Mouse (Mus musculus) liver, embryonic 14.5 days (tissue): ENCODE measurements around the gene Ralgds. TPM values are rescaled to one million over a fixed set of nuclear protein-coding genes. Genes with fewer than 3 reads are reported as not detected.

Experiments
- ATAC-seq: fragments of 200-750 bp; cut with Nextera tagmentation; 2 replicates; pipeline ENCODE4 v1.8.0; 2017; ENCODE audit warnings: moderate number of reproducible peaks, mild to moderate bottlenecking, moderate library complexity; ENCODE audit not compliant: insufficient read depth
- DNase-seq, 3 experiments: peaks; one replicate each; pipeline ENCODE4 v3.0.0-alpha.2; 2012 to 2013; ENCODE audit warnings: low read depth in 3 of 3, low spot score in 3 of 3
- H3K27ac ChIP-seq: fragments of 300-500 bp; sonication (generic); 2 replicates; pipeline ENCODE4 v1.5.1; 2014; ENCODE audit warnings: moderate library complexity, mild to moderate bottlenecking, control low read depth, inconsistent platforms
- H3K27me3 ChIP-seq: fragments of 300-500 bp; sonication (generic); 2 replicates; pipeline ENCODE4 v1.6.1; 2014; ENCODE audit warnings: mild to moderate bottlenecking, low read length, moderate library complexity; ENCODE audit not compliant: control insufficient read depth, insufficient read depth
- H3K36me3 ChIP-seq: fragments of 300-500 bp; sonication (generic); replicated peaks from 2 replicates; pipeline ENCODE4 v1.6.1; 2014; ENCODE audit warnings: low read depth; ENCODE audit not compliant: control insufficient read depth, insufficient read depth
- H3K4me1 ChIP-seq, 2 experiments: fragments of 200-500 bp in 1 of 2; fragments of 300-500 bp in 1 of 2; sonication (generic) in 1 of 2; replicated peaks; 2 replicates each; pipeline ENCODE4 v1.6.1; 2012 to 2014; ENCODE audit warnings: antibody characterized with exemption in 1 of 2, inconsistent platforms in 1 of 2, low read length in 1 of 2; ENCODE audit not compliant: control insufficient read depth in 2 of 2, insufficient read depth in 2 of 2
- H3K4me2 ChIP-seq: fragments of 300-500 bp; sonication (generic); 2 replicates; pipeline ENCODE4 v1.6.1; 2014; ENCODE audit warnings: low read depth, mild to moderate bottlenecking, control low read depth, moderate library complexity
- H3K4me3 ChIP-seq, 2 experiments: fragments of 200-500 bp in 1 of 2; fragments of 300-500 bp in 1 of 2; sonication (generic) in 1 of 2; 2 replicates each; pipeline ENCODE4 v1.5.1; 2012 to 2014; ENCODE audit warnings: low read depth in 2 of 2, low read length in 2 of 2, mild to moderate bottlenecking in 2 of 2, control low read depth in 1 of 2, inconsistent platforms in 1 of 2, moderate library complexity in 1 of 2; ENCODE audit not compliant: insufficient read depth in 1 of 2
- H3K9ac ChIP-seq: fragments of 300-500 bp; sonication (generic); replicated peaks from 2 replicates; pipeline ENCODE4 v1.6.1; 2014; ENCODE audit warnings: mild to moderate bottlenecking, control low read depth, moderate library complexity
- H3K9me3 ChIP-seq: fragments of 300-500 bp; sonication (generic); 2 replicates; pipeline ENCODE4 v1.6.1; 2016; ENCODE audit warnings: low read length, mixed read lengths; ENCODE audit not compliant: control insufficient read depth
- CTCF ChIP-seq: IDR thresholded peaks from 2 replicates; pipeline ENCODE4 v1.5.1; 2016; ENCODE audit warnings: antibody characterized with exemption, low read depth, control low read depth
- EP300 ChIP-seq: IDR thresholded peaks from 2 replicates; pipeline ENCODE4 v1.6.1; 2016; ENCODE audit warnings: antibody characterized with exemption, low read depth
- WGBS: fragments of 180-500 bp; shearing (Covaris S2); extraction: QIAGEN DNeasy Blood & Tissue Kit; methylation state at CpG from one replicate; pipeline ENCODE4 v1.1.7; 2014; ENCODE audit not compliant: insufficient replicate concordance; 5-methylcytosine and 5-hydroxymethylcytosine counted together
- polyA plus RNA-seq, 2 experiments: library from polyadenylated mRNA; depleted of rRNA in 1 of 2; stranded (reverse) in 1 of 2; unstranded in 1 of 2; fragments of >200 nt; fragmentation: Nextera tagmentation in 1 of 2; extraction: Ambion mirVana in 1 of 2; gene quantifications; 2 replicates each; pipeline versions ENCODE4 v1.2.1 to v1.2.3; 2012 to 2014

Ralgds gene
- polyA plus RNA-seq, 2 experiments: 1.5 to 2.1 TPM

DNA sequence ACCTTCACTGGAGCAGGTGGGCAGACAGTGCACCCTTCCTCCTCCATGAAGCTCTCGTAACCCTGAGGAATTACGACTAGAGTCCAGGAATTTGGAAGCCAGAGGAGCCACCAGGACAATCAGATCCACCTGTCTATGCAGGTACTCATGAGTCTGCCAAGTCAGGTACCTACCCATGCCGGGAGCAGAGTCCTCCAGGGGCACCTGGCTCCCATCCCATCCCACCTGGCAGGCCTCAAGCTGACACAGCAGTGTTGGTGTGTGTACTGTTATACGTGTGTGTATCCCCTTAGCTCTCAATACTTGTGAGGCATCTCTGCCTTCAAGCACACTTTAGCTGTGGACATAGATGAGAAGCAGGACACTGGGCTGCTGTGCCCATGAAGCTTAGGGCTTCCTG lies 9.2 kb downstream of the Ralgds start:
- Histone ChIP-seq H3K27me3 (no peaks in the 10 kb centered on the region), H3K27ac (no peak overlapping the region), H3K36me3 (no peaks in the 10 kb centered on the region), H3K9me3 (no peaks in the 10 kb centered on the region), H3K4me3 (no peak overlapping the region), H3K4me2 (no peak overlapping the region), H3K4me1 (peaks cover 0 to 3% of the 10 kb centered on the region in 2 experiments; a peak in 1 of 4 replicates), H3K9ac (no peak overlapping the region)
- WGBS: 57% methylated on average over 4 of the region's 4 CpGs
- no peak for ATAC-seq
- TF ChIP-seq CTCF (no peak), EP300 (no peak)
- no peak for DNase-seq

DNA sequence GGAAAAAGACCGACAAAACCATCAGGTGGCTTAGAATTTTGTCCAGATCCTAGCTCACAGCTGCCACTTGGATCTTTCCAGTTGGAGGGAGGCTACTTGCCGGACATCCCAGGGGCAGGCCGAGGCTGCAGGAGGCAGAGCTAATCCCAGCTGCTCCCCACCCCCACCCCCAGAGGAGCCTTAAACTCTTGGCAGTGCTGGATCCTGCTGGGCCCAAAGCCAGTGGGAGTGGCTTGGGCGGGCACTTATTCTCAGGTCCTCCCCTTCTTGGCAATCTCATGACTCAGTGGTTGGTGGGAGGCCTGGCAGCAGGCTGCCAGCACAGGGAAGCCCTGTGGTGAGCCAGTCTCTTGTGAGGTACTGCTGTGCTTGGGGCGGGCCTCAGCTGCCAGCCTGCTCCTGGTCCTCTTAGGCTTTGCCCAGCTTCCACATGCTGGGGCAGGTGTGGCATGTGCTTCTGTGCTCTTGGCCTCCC lies 10.8 kb downstream of the Ralgds start:
- Histone ChIP-seq H3K4me3 (no peak overlapping the region), H3K4me2 (no peak overlapping the region), H3K9me3 (no peaks in the 10 kb centered on the region), H3K4me1 (peaks cover 0 to 3% of the 10 kb centered on the region in 2 experiments; a peak in 1 of 4 replicates), H3K27me3 (no peaks in the 10 kb centered on the region), H3K27ac (no peak overlapping the region), H3K9ac (no peak overlapping the region), H3K36me3 (no peaks in the 10 kb centered on the region)
- WGBS: 42% methylated on average over 5 of the region's 5 CpGs
- ATAC-seq (0 out of 2 replicates have a peak, but pooled peaks have one; percentile 29), DNase-seq (no peak)
- no peak for TF ChIP-seq EP300

DNA sequence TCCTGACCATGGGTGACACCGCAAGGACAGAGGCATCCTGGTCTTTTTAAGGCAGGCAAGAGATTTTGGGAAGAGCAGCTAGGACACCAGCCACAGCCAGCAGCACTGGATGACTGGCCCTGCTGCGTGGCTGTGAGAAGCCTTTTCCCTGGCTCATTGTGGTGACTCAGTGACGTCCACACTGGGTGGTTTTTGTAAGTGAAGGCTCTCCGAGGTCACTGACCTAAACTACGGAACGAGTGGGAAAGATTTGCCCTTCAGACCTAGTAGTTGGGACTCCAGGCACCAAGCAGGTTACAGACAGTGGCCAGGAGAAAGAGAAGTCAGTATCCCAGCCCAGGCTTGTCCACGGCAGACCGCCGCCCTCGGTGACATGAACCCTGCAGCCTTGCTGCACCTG lies 11.5 kb downstream of the Ralgds start:
- Histone ChIP-seq H3K4me3 (no peak overlapping the region), H3K9me3 (no peaks in the 10 kb centered on the region), H3K27ac (no peak overlapping the region), H3K4me2 (no peak overlapping the region), H3K36me3 (no peaks in the 10 kb centered on the region), H3K9ac (no peak overlapping the region), H3K27me3 (no peaks in the 10 kb centered on the region), H3K4me1 (peaks cover 0 to 3% of the 10 kb centered on the region in 2 experiments; a peak in 1 of 4 replicates)
- ATAC-seq (no peak), DNase-seq (no peak)
- WGBS: 69% methylated on average over 10 of the region's 10 CpGs
- TF ChIP-seq CTCF: no peak
- TF ChIP-seq EP300: no peak

DNA sequence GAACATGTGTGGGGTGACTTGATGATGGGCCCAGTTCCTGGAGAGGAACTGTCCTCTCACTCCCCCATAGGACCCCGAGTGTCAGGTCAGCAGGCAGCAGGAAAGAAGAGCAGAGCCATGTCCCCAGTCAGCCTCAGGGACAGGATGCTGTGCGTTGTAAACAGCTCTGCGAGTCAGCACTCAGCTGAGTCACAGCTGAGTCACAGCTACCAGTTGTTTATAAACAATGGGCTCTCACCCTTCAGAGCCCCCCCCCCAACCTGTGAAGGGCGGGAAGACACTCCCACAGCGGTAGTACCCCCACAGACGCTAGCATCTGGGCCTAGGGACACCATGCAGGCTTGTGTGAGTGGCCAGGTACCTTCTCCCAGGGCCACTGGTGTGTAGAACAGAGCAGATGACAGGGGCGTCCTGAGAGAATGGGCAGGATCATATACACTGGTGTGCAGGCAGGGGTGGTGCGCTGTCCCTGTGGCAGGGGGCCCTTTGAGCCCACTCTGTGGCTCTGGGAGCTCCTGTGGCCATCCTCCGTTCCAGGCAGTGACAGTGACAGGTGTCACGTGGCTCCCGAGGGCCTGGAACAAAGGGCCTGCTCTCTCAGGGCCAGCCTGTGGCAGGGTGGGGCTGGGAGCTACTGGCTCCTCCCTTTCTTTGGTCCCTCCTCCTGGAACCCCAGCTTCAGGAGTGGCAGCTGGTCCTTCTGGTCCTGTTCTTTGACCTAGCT lies 12.5 kb downstream of the Ralgds start:
- TF ChIP-seq CTCF (no peak), EP300 (no peak)
- Histone ChIP-seq H3K4me1 (peaks cover 0 to 3% of the 10 kb centered on the region in 2 experiments; a peak in 1 of 4 replicates), H3K36me3 (no peaks in the 10 kb centered on the region), H3K4me2 (no peak overlapping the region), H3K27ac (no peak overlapping the region), H3K9ac (no peak overlapping the region), H3K27me3 (no peaks in the 10 kb centered on the region), H3K4me3 (no peak overlapping the region), H3K9me3 (no peaks in the 10 kb centered on the region)
- ATAC-seq (peak; percentile 64), DNase-seq (no peak)
- 30% methylated on average over 11 of the region's 11 CpGs for whole genome bisulfite sequencing

DNA sequence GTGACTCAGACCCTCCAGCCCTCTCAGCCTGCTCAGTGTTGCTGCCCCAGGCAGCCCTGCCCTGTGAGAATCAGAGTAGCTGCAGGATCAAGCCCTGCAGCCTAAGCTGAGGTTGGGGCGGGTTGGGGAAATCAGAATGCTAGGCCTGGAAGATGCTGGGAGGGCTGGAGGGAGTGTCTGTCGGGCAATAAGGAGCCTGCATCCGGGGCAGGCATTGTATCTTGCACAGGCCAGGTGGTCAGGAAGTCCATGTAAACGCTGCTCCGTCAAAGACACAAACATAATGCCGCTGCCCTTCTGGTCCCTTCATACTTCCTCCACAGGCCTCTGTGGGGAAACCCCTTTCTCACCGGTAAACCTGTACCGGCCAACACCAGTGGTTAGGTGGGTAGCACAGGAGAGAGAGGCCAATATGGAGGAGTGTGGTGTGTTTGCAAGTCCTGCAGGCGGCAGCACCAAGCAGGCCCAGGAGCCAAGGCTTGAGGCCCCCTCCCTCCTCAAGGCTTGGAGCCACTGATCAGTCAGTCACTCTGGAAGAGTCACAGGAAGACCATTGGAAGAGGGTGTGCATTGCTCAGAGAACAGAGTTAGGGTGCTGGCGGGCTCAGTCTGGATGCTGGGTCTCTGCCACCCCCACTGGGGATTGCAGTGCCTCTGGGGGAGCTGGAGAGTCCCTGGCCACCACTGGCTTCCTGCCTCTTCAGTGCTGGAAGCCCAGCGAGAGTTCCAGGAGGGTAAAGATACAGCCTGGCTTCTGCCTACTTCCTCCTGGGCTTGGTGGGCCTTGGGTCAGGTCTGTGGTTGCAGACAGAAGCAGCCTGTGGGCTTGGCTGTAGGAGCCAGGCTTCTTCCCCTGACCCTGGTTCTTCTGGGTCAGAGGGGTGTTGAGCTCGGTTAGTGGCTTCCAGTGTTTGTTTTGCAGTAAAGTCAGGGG lies 13.3 kb downstream of the Ralgds start:
- H3K36me3 ChIP-seq: no peaks in the 10 kb centered on the region
- peaks cover 0 to 3% of the 10 kb centered on the region in 2 experiments; a peak in 1 of 4 replicates for H3K4me1 ChIP-seq
- H3K9me3 ChIP-seq: no peaks in the 10 kb centered on the region
- no peak overlapping the region for H3K4me3 ChIP-seq
- DNase-seq (no peak), ATAC-seq (no peak)
- no peaks in the 10 kb centered on the region for H3K27me3 ChIP-seq
- H3K4me2 ChIP-seq: no peak overlapping the region
- TF ChIP-seq CTCF (peak; percentile 47; the same call in 1 of the 2 replicates), EP300 (no peak)
- WGBS: 21% methylated on average over 12 of the region's 12 CpGs
- no peak overlapping the region for H3K9ac ChIP-seq
- H3K27ac ChIP-seq: no peak overlapping the region
